ENCODE assay signal across 16 mouse cellular contexts in the genomic region with DNA sequence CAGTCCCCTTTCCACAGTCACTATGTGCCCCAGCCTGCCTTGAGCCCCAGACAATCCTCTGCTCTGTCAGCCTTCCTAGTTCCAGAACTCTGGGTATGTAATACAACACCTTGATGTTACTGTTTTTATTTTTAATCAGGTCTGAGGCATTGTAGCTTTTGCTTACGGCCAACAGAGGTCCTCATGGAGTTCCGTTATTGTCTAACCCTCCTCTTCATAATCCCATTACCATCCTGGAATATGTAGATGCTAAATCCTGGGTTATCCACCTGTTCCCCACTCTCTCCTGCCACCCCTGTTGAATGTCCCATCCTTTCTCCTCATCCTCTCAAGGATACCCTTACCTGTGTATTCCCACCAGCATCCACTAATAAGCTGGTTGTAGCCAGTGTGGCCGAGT. TPM values are rescaled to one million over a fixed set of nuclear protein-coding genes. Genes with fewer than 3 reads are reported as not detected.
DNase-seq lines count a peak whose midpoint lies in the region; ATAC-seq and TF ChIP-seq lines count a peak whose summit lies in the region.
"Had no signal": no experiment of that assay in that cellular context is flagged by ENCODE, and none has a peak within 500 bp of the region (broad histone marks: within the 10 kb centered on the region; RNA-seq: fewer than 3 reads in every experiment).

No protein-coding gene starts in this region.

- peak; percentile 20; the same call in 1 of the 2 replicates for TF ChIP-seq CTCF in hindbrain, postnatal 0 days (IDR thresholded peaks at IDR 0.05; ENCODE audit: low read depth)
- peak; percentile 35 for TF ChIP-seq CTCF in midbrain, postnatal 0 days (IDR thresholded peaks at IDR 0.05)

- H3K36me3 ChIP-seq in hindbrain, postnatal 0 days (ENCODE audit: insufficient read depth, low read length), result no peaks in the 10 kb centered on the region
- H3K36me3 ChIP-seq in hindbrain, embryonic 14.5 days (replicated peaks; ENCODE audit: control insufficient read depth, insufficient read depth), result peaks cover 15% of the 10 kb centered on the region
- H3K36me3 ChIP-seq in midbrain, postnatal 0 days (ENCODE audit: insufficient read depth, low read length), result peaks cover 10% of the 10 kb centered on the region
- H3K36me3 ChIP-seq in midbrain, embryonic 16.5 days (ENCODE audit: control insufficient read depth, insufficient read depth, low read length), result peaks cover 10% of the 10 kb centered on the region; the same call in 1 of the 2 replicates
- H3K36me3 ChIP-seq: midbrain, embryonic 10.5 days had no signal

- WGBS in hindbrain, postnatal 0 days, result 30% methylated on average over 3 of the region's 3 CpGs
- 42% methylated on average over 3 of the region's 3 CpGs for WGBS in hindbrain, embryonic 14.5 days
- 36% methylated on average over 3 of the region's 3 CpGs for WGBS in midbrain, postnatal 0 days
- 44% methylated on average over 3 of the region's 3 CpGs for WGBS in midbrain, embryonic 16.5 days

- no peak overlapping the region for H3K27ac ChIP-seq in hindbrain, postnatal 0 days
- H3K27ac ChIP-seq in hindbrain, embryonic 14.5 days, result no peak overlapping the region
- H3K27ac ChIP-seq in midbrain, postnatal 0 days (ENCODE audit: low read depth, low read length), result no peak overlapping the region
- H3K27ac ChIP-seq in midbrain, embryonic 16.5 days (ENCODE audit: low read length), result no peak overlapping the region
- H3K27ac ChIP-seq: liver, embryonic 15.5 days; midbrain, embryonic 10.5 days had no signal

- no peak overlapping the region for H3K4me3 ChIP-seq in hindbrain, postnatal 0 days (ENCODE audit: low read length)
- H3K4me3 ChIP-seq in hindbrain, embryonic 14.5 days (replicated peaks; ENCODE audit: low read length), result no peak overlapping the region
- no peak overlapping the region for H3K4me3 ChIP-seq in midbrain, postnatal 0 days (ENCODE audit: low read depth, low read length)
- H3K4me3 ChIP-seq in midbrain, embryonic 16.5 days (ENCODE audit: low read depth, low read length), result no peak overlapping the region

- no peak overlapping the region for H3K4me2 ChIP-seq in hindbrain, postnatal 0 days (ENCODE audit: low read depth, low read length)
- no peak overlapping the region for H3K4me2 ChIP-seq in hindbrain, embryonic 14.5 days (replicated peaks)
- H3K4me2 ChIP-seq in midbrain, postnatal 0 days (ENCODE audit: low read depth, low read length, poor library complexity, severe bottlenecking), result no peak overlapping the region
- no peak overlapping the region for H3K4me2 ChIP-seq in midbrain, embryonic 16.5 days (ENCODE audit: low read length)

- H3K27me3 ChIP-seq in hindbrain, postnatal 0 days (ENCODE audit: insufficient read depth, low read length), result peaks cover 21% of the 10 kb centered on the region
- peaks cover 71% of the 10 kb centered on the region for H3K27me3 ChIP-seq in hindbrain, embryonic 14.5 days (ENCODE audit: control insufficient read depth, insufficient read depth, low read length)
- H3K27me3 ChIP-seq in midbrain, postnatal 0 days (ENCODE audit: insufficient read depth, low read length), result peaks cover 38% of the 10 kb centered on the region
- H3K27me3 ChIP-seq in midbrain, embryonic 16.5 days (ENCODE audit: control insufficient read depth, insufficient read depth, low read depth, low read length), result peaks cover 42% of the 10 kb centered on the region

- H3K9me3 ChIP-seq in hindbrain, postnatal 0 days (ENCODE audit: low read length), result no peaks in the 10 kb centered on the region
- H3K9me3 ChIP-seq in hindbrain, embryonic 14.5 days (ENCODE audit: control insufficient read depth, low read length), result no peaks in the 10 kb centered on the region
- H3K9me3 ChIP-seq in midbrain, postnatal 0 days (ENCODE audit: low read length), result no peaks in the 10 kb centered on the region
- H3K9me3 ChIP-seq in midbrain, embryonic 16.5 days (replicated peaks; ENCODE audit: control insufficient read depth, low read length, poor library complexity, severe bottlenecking), result no peaks in the 10 kb centered on the region
- H3K9me3 ChIP-seq: liver, embryonic 15.5 days; midbrain, embryonic 10.5 days had no signal

- no peak overlapping the region for H3K9ac ChIP-seq in hindbrain, postnatal 0 days (replicated peaks; ENCODE audit: low read length)
- H3K9ac ChIP-seq in hindbrain, embryonic 14.5 days, result no peak overlapping the region
- H3K9ac ChIP-seq in midbrain, postnatal 0 days (replicated peaks; ENCODE audit: low read length, poor library complexity, severe bottlenecking), result no peak overlapping the region
- no peak overlapping the region for H3K9ac ChIP-seq in midbrain, embryonic 16.5 days (ENCODE audit: low read depth, low read length)
- H3K9ac ChIP-seq: liver, embryonic 15.5 days had no signal

- DNase-seq in CD4-positive, CD25-positive, alpha-beta regulatory T cell, adult 2 months (ENCODE audit: low read depth, low spot score), result peak; percentile 31
- DNase-seq in hindbrain, postnatal 0 days (ENCODE audit: low spot score), result no peak
- no peak for DNase-seq in hindbrain, embryonic 14.5 days (ENCODE audit: low spot score)
- DNase-seq in midbrain, postnatal 0 days (ENCODE audit: low spot score), result no peak
- DNase-seq in right cerebral cortex, adult 2 months (ENCODE audit: low spot score in 2 of 2), result no peak
- no peak for DNase-seq in urinary bladder, adult 18-20 months (ENCODE audit: low spot score in 2 of 2)
- DNase-seq: adrenal gland, adult 8-10 months; cerebellum, adult 11-12 months; heart, postnatal 14 days; lung, postnatal 36 days; thymus, adult 18-20 months had no signal

- no peak for ATAC-seq in CD4-positive, CD25-positive, alpha-beta regulatory T cell, adult 4 months
- no peak for ATAC-seq in hindbrain, postnatal 0 days
- ATAC-seq in hindbrain, embryonic 14.5 days (ENCODE audit: low FRiP score), result no peak
- ATAC-seq in midbrain, postnatal 0 days (ENCODE audit: low FRiP score), result no peak
- no peak for ATAC-seq in midbrain, embryonic 16.5 days
- ATAC-seq: forebrain, embryonic 14.5 days had no signal

- peaks cover 9% of the 10 kb centered on the region for H3K4me1 ChIP-seq in hindbrain, postnatal 0 days (ENCODE audit: insufficient read depth, low read length)
- peaks cover 23% of the 10 kb centered on the region for H3K4me1 ChIP-seq in hindbrain, embryonic 14.5 days (replicated peaks; ENCODE audit: control insufficient read depth, insufficient read depth, low read length)
- peaks cover 13% of the 10 kb centered on the region for H3K4me1 ChIP-seq in midbrain, postnatal 0 days (ENCODE audit: insufficient read depth, low read length)
- H3K4me1 ChIP-seq in midbrain, embryonic 16.5 days (ENCODE audit: control insufficient read depth, insufficient read depth, low read length), result peaks cover 11% of the 10 kb centered on the region

RNA-seq across cellular contexts. Expression of a gene that starts 4.2 kb away (rescaled TPM):
- polyA plus RNA-seq in CD4-positive, CD25-positive, alpha-beta regulatory T cell, adult 4 months (2017; shearing (Covaris generic)), result 1 to 10 TPM; 2.6 to 2.8 TPM
- total RNA-seq in hindbrain, postnatal 0 days (2014; rRNA removed), result 0.31 TPM in 1 of 2 replicates, not detected in the other
- 0.79 and 1.1 TPM in 2 replicates for polyA plus RNA-seq in hindbrain, postnatal 0 days (2015; fragmentation: Nextera tagmentation; extraction: Ambion mirVana)
- polyA plus RNA-seq in hindbrain, embryonic 14.5 days (2014; fragmentation: Nextera tagmentation; extraction: Ambion mirVana), result 0.94 and 0.99 TPM in 2 replicates
- total RNA-seq in midbrain, postnatal 0 days (2014; rRNA removed), result 0.05 TPM in 2 replicates
- polyA plus RNA-seq in midbrain, postnatal 0 days (2015; fragmentation: Nextera tagmentation; extraction: Ambion mirVana), result 0.80 TPM in 2 replicates
- 1.1 and 1.2 TPM in 2 replicates for polyA plus RNA-seq in midbrain, embryonic 16.5 days (2015; fragmentation: Nextera tagmentation; extraction: Ambion mirVana)

RNA-seq across cellular contexts. Expression of a gene that starts 11.2 kb away (rescaled TPM):
- 100 to 1,000 TPM; 166 to 206 TPM for polyA plus RNA-seq in CD4-positive, CD25-positive, alpha-beta regulatory T cell, adult 4 months (2017; shearing (Covaris generic))
- total RNA-seq in hindbrain, postnatal 0 days (2014; rRNA removed), result 111 and 112 TPM in 2 replicates
- 56.7 and 65.3 TPM in 2 replicates for polyA plus RNA-seq in hindbrain, postnatal 0 days (2015; fragmentation: Nextera tagmentation; extraction: Ambion mirVana)
- 73.7 and 79.1 TPM in 2 replicates for polyA plus RNA-seq in hindbrain, embryonic 14.5 days (2014; fragmentation: Nextera tagmentation; extraction: Ambion mirVana)
- 126 and 134 TPM in 2 replicates for total RNA-seq in midbrain, postnatal 0 days (2014; rRNA removed)
- polyA plus RNA-seq in midbrain, postnatal 0 days (2015; fragmentation: Nextera tagmentation; extraction: Ambion mirVana), result 86.8 and 88.6 TPM in 2 replicates
- polyA plus RNA-seq in midbrain, embryonic 16.5 days (2015; fragmentation: Nextera tagmentation; extraction: Ambion mirVana), result 60.7 and 71.7 TPM in 2 replicates

RNA-seq across cellular contexts. Expression of a gene that starts 13.7 kb away (rescaled TPM):
- under 1 TPM in 1 of 2 experiments, not detected in 1; 0.38 TPM for polyA plus RNA-seq in CD4-positive, CD25-positive, alpha-beta regulatory T cell, adult 4 months (2017; shearing (Covaris generic))
- 61.0 and 65.4 TPM in 2 replicates for total RNA-seq in hindbrain, postnatal 0 days (2014; rRNA removed)
- 20.3 and 21.6 TPM in 2 replicates for polyA plus RNA-seq in hindbrain, postnatal 0 days (2015; fragmentation: Nextera tagmentation; extraction: Ambion mirVana)
- polyA plus RNA-seq in hindbrain, embryonic 14.5 days (2014; fragmentation: Nextera tagmentation; extraction: Ambion mirVana), result 23.5 and 25.5 TPM in 2 replicates
- 47.6 and 48.8 TPM in 2 replicates for total RNA-seq in midbrain, postnatal 0 days (2014; rRNA removed)
- 13.5 and 15.4 TPM in 2 replicates for polyA plus RNA-seq in midbrain, postnatal 0 days (2015; fragmentation: Nextera tagmentation; extraction: Ambion mirVana)
- 19.6 and 20.2 TPM in 2 replicates for polyA plus RNA-seq in midbrain, embryonic 16.5 days (2015; fragmentation: Nextera tagmentation; extraction: Ambion mirVana)

RNA-seq across cellular contexts. Expression of a gene that starts 19.3 kb away (rescaled TPM):
- polyA plus RNA-seq in CD4-positive, CD25-positive, alpha-beta regulatory T cell, adult 4 months (2017; shearing (Covaris generic)), result 10 to 100 TPM; 39.4 to 42.2 TPM
- 233 and 240 TPM in 2 replicates for total RNA-seq in hindbrain, postnatal 0 days (2014; rRNA removed)
- polyA plus RNA-seq in hindbrain, postnatal 0 days (2015; fragmentation: Nextera tagmentation; extraction: Ambion mirVana), result 170 and 185 TPM in 2 replicates
- polyA plus RNA-seq in hindbrain, embryonic 14.5 days (2014; fragmentation: Nextera tagmentation; extraction: Ambion mirVana), result 223 and 231 TPM in 2 replicates
- 258 and 275 TPM in 2 replicates for total RNA-seq in midbrain, postnatal 0 days (2014; rRNA removed)
- polyA plus RNA-seq in midbrain, postnatal 0 days (2015; fragmentation: Nextera tagmentation; extraction: Ambion mirVana), result 205 and 217 TPM in 2 replicates
- 254 and 255 TPM in 2 replicates for polyA plus RNA-seq in midbrain, embryonic 16.5 days (2015; fragmentation: Nextera tagmentation; extraction: Ambion mirVana)

RNA-seq across cellular contexts. Expression of a gene that starts 35.2 kb away (rescaled TPM):
- 10 to 100 TPM; 24.2 to 39.3 TPM for polyA plus RNA-seq in CD4-positive, CD25-positive, alpha-beta regulatory T cell, adult 4 months (2017; shearing (Covaris generic))
- 18.3 and 22.8 TPM in 2 replicates for total RNA-seq in hindbrain, postnatal 0 days (2014; rRNA removed)
- 19.9 and 20.2 TPM in 2 replicates for polyA plus RNA-seq in hindbrain, postnatal 0 days (2015; fragmentation: Nextera tagmentation; extraction: Ambion mirVana)
- 16.8 and 17.1 TPM in 2 replicates for polyA plus RNA-seq in hindbrain, embryonic 14.5 days (2014; fragmentation: Nextera tagmentation; extraction: Ambion mirVana)
- 17.0 and 18.3 TPM in 2 replicates for total RNA-seq in midbrain, postnatal 0 days (2014; rRNA removed)
- polyA plus RNA-seq in midbrain, postnatal 0 days (2015; fragmentation: Nextera tagmentation; extraction: Ambion mirVana), result 14.5 and 15.1 TPM in 2 replicates
- polyA plus RNA-seq in midbrain, embryonic 16.5 days (2015; fragmentation: Nextera tagmentation; extraction: Ambion mirVana), result 16.9 and 18.4 TPM in 2 replicates

Comparison
In these comparisons a context has a peak if more than half of its experiments do, and no peak if none do; other contexts are left out.
1. RNA of a gene that starts 13.7 kb away (polyA plus RNA-seq): 23.5 to 25.5 TPM in hindbrain, embryonic 14.5 days, 20.3 to 21.6 TPM in hindbrain, postnatal 0 days, 19.6 to 20.2 TPM in midbrain, embryonic 16.5 days and 13.5 to 15.4 TPM in midbrain, postnatal 0 days; 0.38 TPM in CD4-positive, CD25-positive, alpha-beta regulatory T cell, adult 4 months; every median in the first group is over 10 times any median in the second.